Mouse (Mus musculus) MEL (cell line): ENCODE measurements around the gene Lztfl1. TPM values are rescaled to one million over a fixed set of nuclear protein-coding genes. Genes with fewer than 3 reads are reported as not detected.

ENCODE experiments used
- DNase-seq: peaks from one replicate; pipeline ENCODE4 v3.0.0; 2011; ENCODE audit warnings: low read depth, low spot score
- H3K27ac ChIP-seq: 2 replicates; pipeline ENCODE4 v1.5.1; 2012; ENCODE audit warnings: low read depth, mild to moderate bottlenecking, control low read depth, low read length, moderate library complexity; ENCODE audit not compliant: control insufficient read depth
- H3K27me3 ChIP-seq, 2 experiments: fragments of 150-350 bp in 1 of 2; sonication (generic) in 1 of 2; 2 replicates each; pipeline ENCODE4 v1.6.1; 2012; ENCODE audit warnings: low read length in 2 of 2, mild to moderate bottlenecking in 2 of 2, improper control_type of control experiment in 1 of 2, moderate library complexity in 1 of 2; ENCODE audit not compliant: insufficient read depth in 2 of 2, control insufficient read depth in 1 of 2
- H3K36me3 ChIP-seq, 2 experiments: 2 replicates each; pipeline ENCODE4 v1.6.1; 2012 to 2014; ENCODE audit warnings: low read length in 2 of 2, improper control_type of control experiment in 1 of 2, inconsistent platforms in 1 of 2, mild to moderate bottlenecking in 1 of 2; ENCODE audit not compliant: insufficient read depth in 2 of 2, control insufficient read depth in 1 of 2
- H3K4me1 ChIP-seq, 2 experiments: fragments of 150-350 bp in 1 of 2; sonication (generic) in 1 of 2; 2 replicates each; pipeline ENCODE4 v1.6.1; 2012; ENCODE audit warnings: low read length in 2 of 2, improper control_type of control experiment in 1 of 2, mild to moderate bottlenecking in 1 of 2; ENCODE audit not compliant: insufficient read depth in 2 of 2, control insufficient read depth in 1 of 2
- H3K4me3 ChIP-seq, 2 experiments: fragments of 150-350 bp in 1 of 2; sonication (generic) in 1 of 2; 2 replicates each; pipeline ENCODE4 v1.5.1; 2012; ENCODE audit warnings: low read depth in 2 of 2, low read length in 2 of 2, mild to moderate bottlenecking in 2 of 2, moderate library complexity in 2 of 2, control low read depth in 1 of 2, improper control_type of control experiment in 1 of 2; ENCODE audit not compliant: control insufficient read depth in 1 of 2, insufficient read depth in 1 of 2
- H3K79me2 ChIP-seq: 2 replicates; pipeline ENCODE4 v1.6.1; 2012; ENCODE audit warnings: mild to moderate bottlenecking, low read length, moderate library complexity; ENCODE audit not compliant: control insufficient read depth, poor library complexity, insufficient read depth
- H3K9ac ChIP-seq: 2 replicates; pipeline ENCODE4 v1.6.1; 2012; ENCODE audit warnings: low read depth, mild to moderate bottlenecking, control low read depth, low read length, moderate library complexity; ENCODE audit not compliant: control insufficient read depth, poor library complexity, severe bottlenecking
- H3K9me3 ChIP-seq: fragments of 150-350 bp; sonication (generic); replicated peaks from 2 replicates; pipeline ENCODE4 v1.6.1; 2012; ENCODE audit warnings: mild to moderate bottlenecking, low read length, improper control_type of control experiment, moderate library complexity; ENCODE audit not compliant: insufficient read depth
- CTCF ChIP-seq, 3 experiments: IDR thresholded peaks in 2 of 3; conservative IDR thresholded peaks in 1 of 3; 2 replicates each; pipeline ENCODE4 v1.5.1; 2011 to 2012; ENCODE audit warnings: low read length in 3 of 3, low read depth in 2 of 3, mild to moderate bottlenecking in 2 of 3, improper control_type of control experiment in 1 of 3, inconsistent platforms in 1 of 3, mixed read lengths in 1 of 3, moderate library complexity in 1 of 3; ENCODE audit not compliant: control insufficient read depth in 1 of 3, insufficient read depth in 1 of 3, poor library complexity in 1 of 3, severe bottlenecking in 1 of 3
- E2F4 ChIP-seq: IDR thresholded peaks from 2 replicates; pipeline ENCODE4 v1.6.1; 2011; ENCODE audit warnings: low read depth, low read length, improper control_type of control experiment, borderline replicate concordance
- ELF1 ChIP-seq: IDR thresholded peaks from 2 replicates; pipeline ENCODE4 v1.6.1; 2014; ENCODE audit warnings: low read depth, mild to moderate bottlenecking, inconsistent platforms, low read length, improper control_type of control experiment, moderate library complexity
- EP300 ChIP-seq, 2 experiments: IDR thresholded peaks; 2 replicates each; pipeline ENCODE4 v1.6.1; 2011; ENCODE audit warnings: improper control_type of control experiment in 2 of 2, low read length in 2 of 2, low read depth in 1 of 2, mild to moderate bottlenecking in 1 of 2
- ETS1 ChIP-seq: IDR thresholded peaks from 2 replicates; pipeline ENCODE4 v1.6.1; 2012; ENCODE audit warnings: low read depth, mild to moderate bottlenecking, inconsistent platforms, low read length, improper control_type of control experiment, moderate library complexity
- HCFC1 ChIP-seq: IDR thresholded peaks from 2 replicates; pipeline ENCODE4 v1.6.1; 2012; ENCODE audit warnings: low read depth, mild to moderate bottlenecking, inconsistent platforms, low read length, improper control_type of control experiment, moderate library complexity
- JUND ChIP-seq: IDR thresholded peaks from 2 replicates; pipeline ENCODE4 v1.6.1; 2011; ENCODE audit warnings: low read depth, mild to moderate bottlenecking, improper control_type of control experiment, low read length
- MAX ChIP-seq: IDR thresholded peaks from 2 replicates; pipeline ENCODE4 v1.6.1; 2011; ENCODE audit warnings: low read length, improper control_type of control experiment
- MAZ ChIP-seq: IDR thresholded peaks from 2 replicates; pipeline ENCODE4 v1.6.1; 2012; ENCODE audit warnings: low read depth, mild to moderate bottlenecking, inconsistent platforms, low read length, improper control_type of control experiment
- MEF2A ChIP-seq: IDR thresholded peaks from 2 replicates; pipeline ENCODE4 v1.6.1; 2014; ENCODE audit warnings: low read depth, mild to moderate bottlenecking, inconsistent platforms, low read length, improper control_type of control experiment; ENCODE audit not compliant: poor library complexity, insufficient replicate concordance, severe bottlenecking; ENCODE audit errors: extremely low read depth
- POLR2AphosphoS2 ChIP-seq: IDR thresholded peaks from 2 replicates; pipeline ENCODE4 v1.6.1; 2011; ENCODE audit warnings: low read length, improper control_type of control experiment
- POLR2AphosphoS5 ChIP-seq: IDR thresholded peaks from 2 replicates; pipeline ENCODE4 v1.6.1; 2012; ENCODE audit warnings: low read depth, borderline replicate concordance, mild to moderate bottlenecking, inconsistent platforms, low read length, moderate library complexity, mixed read lengths
- TBP ChIP-seq: IDR thresholded peaks from 2 replicates; pipeline ENCODE4 v1.8.0; 2011; ENCODE audit warnings: low read depth, low read length, improper control_type of control experiment
- ZC3H11A ChIP-seq: IDR thresholded peaks from 2 replicates; pipeline ENCODE4 v1.6.1; 2012; ENCODE audit warnings: low read depth, mild to moderate bottlenecking, inconsistent platforms, low read length, improper control_type of control experiment
- ZKSCAN1 ChIP-seq: IDR thresholded peaks from 2 replicates; pipeline ENCODE4 v1.6.1; 2012; ENCODE audit warnings: low read depth, mild to moderate bottlenecking, inconsistent platforms, low read length, improper control_type of control experiment, moderate library complexity
- ZMIZ1 ChIP-seq: IDR thresholded peaks from 2 replicates; pipeline ENCODE4 v1.6.1; 2012; ENCODE audit warnings: low read depth, mild to moderate bottlenecking, inconsistent platforms, low read length, improper control_type of control experiment, moderate library complexity
- ZNF384 ChIP-seq: IDR thresholded peaks from 2 replicates; pipeline ENCODE4 v1.6.1; 2012; ENCODE audit warnings: low read depth, mild to moderate bottlenecking, inconsistent platforms, low read length, improper control_type of control experiment
- polyA plus RNA-seq, 2 experiments: library from polyadenylated mRNA; stranded (reverse) in 1 of 2; unstranded in 1 of 2; fragments of >175 nt in 1 of 2; fragments of >200 nt in 1 of 2; gene quantifications; 2 replicates each; pipeline versions ENCODE4 v1.2.1 to v1.2.4; 2012; ENCODE audit warnings: low replicate concordance in 2 of 2, low read depth in 1 of 2; ENCODE audit not compliant: insufficient read length in 2 of 2, insufficient read depth in 1 of 2, missing spikeins in 1 of 2
- total RNA-seq: library from RNA; depleted of rRNA; stranded (reverse); fragments of 300-350 nt; gene quantifications from 2 replicates; pipeline ENCODE4 v1.2.3, GENCODE M21; 2012

The Lztfl1 gene
- total and polyA plus RNA-seq, 3 experiments = 17.1 to 408 (median 18.1) TPM

DNA sequence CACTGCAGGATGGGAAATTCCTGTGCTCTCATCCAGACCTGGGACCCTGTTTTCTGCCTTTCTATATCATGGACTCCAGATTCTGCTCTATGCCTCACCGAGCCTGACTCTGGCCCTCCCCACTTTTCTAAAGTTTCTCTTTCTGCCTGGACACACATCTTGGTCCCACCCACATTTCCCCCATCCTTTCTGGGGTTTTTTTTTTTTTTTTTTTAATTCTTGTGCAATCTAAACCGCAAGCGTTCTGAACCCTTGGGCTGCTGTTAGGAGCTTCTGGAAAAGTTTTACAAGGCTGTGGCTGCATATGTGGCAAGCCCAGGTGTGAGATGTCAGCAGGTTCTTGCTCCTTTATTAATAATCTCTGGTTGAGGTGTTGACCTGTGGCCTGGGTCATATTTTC is 33.8 kb downstream of the Lztfl1 start:
- no peaks in the 10 kb centered on the region for H3K9me3 ChIP-seq
- no peak overlapping the region for H3K4me3 ChIP-seq
- TF ChIP-seq MAZ = no peak
- TF ChIP-seq HCFC1 = no peak
- TF ChIP-seq JUND = no peak
- TF ChIP-seq ZKSCAN1 = no peak
- TF ChIP-seq POLR2AphosphoS5 = no peak
- no peak for TF ChIP-seq MEF2A
- no peak for TF ChIP-seq EP300 (IDR thresholded peaks at IDR 0.05; ENCODE audit: low read depth in 1 of 2, low read length in 2 of 2)
- TF ChIP-seq ZMIZ1 = no peak
- TF ChIP-seq CTCF (IDR thresholded peaks at IDR 0.05 in 2 of 3, conservative IDR thresholded peaks at IDR 0.05 in 1 of 3; ENCODE audit: control insufficient read depth in 1 of 3, insufficient read depth in 1 of 3, low read depth in 2 of 3, low read length in 3 of 3, poor library complexity in 1 of 3, severe bottlenecking in 1 of 3) = no peak
- no peak for TF ChIP-seq ETS1
- no peak for TF ChIP-seq ELF1
- TF ChIP-seq E2F4 = no peak
- no peak for TF ChIP-seq POLR2AphosphoS2
- no peak for TF ChIP-seq MAX
- TF ChIP-seq ZNF384 = no peak
- TF ChIP-seq ZC3H11A = no peak
- H3K36me3 ChIP-seq = no peaks in the 10 kb centered on the region; a peak in 1 of 4 replicates
- peaks cover 16 to 21% of the 10 kb centered on the region in 2 experiments for H3K27me3 ChIP-seq
- no peak overlapping the region for H3K9ac ChIP-seq
- H3K79me2 ChIP-seq = no peaks in the 10 kb centered on the region
- H3K27ac ChIP-seq = no peak overlapping the region
- no peaks in the 10 kb centered on the region for H3K4me1 ChIP-seq
- DNase-seq = no peak

DNA sequence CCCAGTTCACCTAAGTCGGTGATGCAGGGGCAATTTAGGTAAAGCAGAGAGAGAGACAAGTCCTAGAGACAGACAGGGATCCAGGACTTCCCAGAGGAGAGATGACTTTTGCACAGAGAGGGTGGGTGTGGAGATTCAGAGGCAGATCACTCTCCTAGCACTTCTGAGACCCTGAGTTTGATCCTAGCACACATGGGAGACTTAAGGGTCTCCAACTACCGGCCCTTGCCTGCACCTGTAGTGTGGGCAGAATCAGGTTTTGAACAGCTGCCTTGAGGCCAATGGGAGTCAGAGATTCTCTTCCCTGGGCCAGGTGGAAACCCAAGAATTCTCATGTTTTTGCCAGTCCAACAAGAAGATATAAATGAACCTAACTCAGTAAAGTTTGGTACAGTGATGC is 38.3 kb downstream of the Lztfl1 start:
- Histone ChIP-seq H3K36me3 (no peaks in the 10 kb centered on the region), H3K9me3 (no peaks in the 10 kb centered on the region), H3K79me2 (no peaks in the 10 kb centered on the region), H3K9ac (no peak overlapping the region), H3K4me1 (no peaks in the 10 kb centered on the region), H3K27ac (no peak overlapping the region), H3K27me3 (peaks cover 28 to 30% of the 10 kb centered on the region in 2 experiments), H3K4me3 (no peak overlapping the region)
- TF ChIP-seq TBP = no peak
- DNase-seq = no peak
